Mouse (Mus musculus): ENCODE measurements at regions not wholly inside any gene's neighbourhood (a gene's known extent, or its start where the extent isn't known, plus 50 kb on each side); places are given as distances from the start of the nearest gene placed in this dataset.
A peak's percentile ranks its signal among the peaks of the same experiment; 100 is the strongest.
"Not testable (repeated sequence)": the region's sequence is repeated elsewhere in the genome, so short reads cannot be mapped to it uniquely, and the experiment has no call there.

DNA sequence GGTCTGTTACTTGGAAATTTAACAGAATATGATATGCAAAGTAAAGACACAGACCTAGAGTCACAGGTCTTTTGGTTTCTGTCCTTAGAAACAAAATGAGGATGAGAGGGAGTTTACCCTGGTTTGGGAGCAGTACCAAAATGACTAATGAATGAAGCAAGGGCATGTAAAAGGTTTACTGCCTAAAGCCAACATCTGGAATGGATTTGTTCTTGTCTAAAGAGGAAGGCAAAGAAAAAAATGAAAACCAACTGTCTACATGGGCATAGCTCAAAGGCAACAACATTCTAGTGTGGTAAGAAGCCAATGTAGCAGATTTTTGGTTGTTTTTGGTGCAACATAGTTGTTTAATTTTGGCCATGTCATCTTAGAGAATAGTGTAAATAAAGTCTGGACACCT lies 203.5 kb upstream of the Diaph2 start:
- no peaks in the 10 kb centered on the region for H3K36me3 ChIP-seq (ENCODE audit: insufficient read depth, low read length)
- no peak overlapping the region for H3K4me2 ChIP-seq (ENCODE audit: low read depth, low read length, poor library complexity, severe bottlenecking)
- ATAC-seq (ENCODE audit: low FRiP score) (no peak), DNase-seq (ENCODE audit: low spot score) (no peak)
- H3K27me3 ChIP-seq (ENCODE audit: insufficient read depth, low read length) = no peaks in the 10 kb centered on the region
- H3K4me3 ChIP-seq (ENCODE audit: low read depth, low read length) = no peak overlapping the region
- H3K27ac ChIP-seq (ENCODE audit: low read depth, low read length) = no peak overlapping the region
- no peaks in the 10 kb centered on the region for H3K9me3 ChIP-seq (ENCODE audit: low read length)
- no peaks in the 10 kb centered on the region for H3K4me1 ChIP-seq (ENCODE audit: insufficient read depth, low read length)
- H3K9ac ChIP-seq (replicated peaks; ENCODE audit: low read length, poor library complexity, severe bottlenecking) = no peak overlapping the region
- TF ChIP-seq CTCF (IDR thresholded peaks at IDR 0.05) = no peak

DNA sequence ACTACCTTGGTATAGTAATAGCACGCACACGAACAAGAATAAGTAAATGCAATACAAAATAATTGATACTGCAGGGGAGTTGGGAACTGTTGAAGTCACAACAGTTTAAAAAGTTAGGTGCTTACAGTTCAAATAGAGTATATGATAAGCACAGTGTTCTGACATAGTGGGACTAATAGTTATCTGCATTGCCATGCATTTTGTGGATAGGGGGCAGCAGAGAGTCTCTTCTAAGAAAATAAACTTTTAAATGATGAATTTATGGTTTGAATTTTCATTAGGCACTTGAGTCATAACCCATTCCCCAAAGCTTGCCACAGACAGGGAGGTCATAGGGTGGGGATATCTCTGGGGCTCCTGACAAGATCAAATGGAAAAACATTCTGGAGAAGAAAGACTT lies 201.9 kb upstream of the Diaph2 start:
- Histone ChIP-seq H3K27me3 (ENCODE audit: insufficient read depth, low read length) (no peaks in the 10 kb centered on the region), H3K36me3 (ENCODE audit: insufficient read depth, low read length) (no peaks in the 10 kb centered on the region), H3K9me3 (ENCODE audit: low read length) (no peaks in the 10 kb centered on the region), H3K4me2 (ENCODE audit: low read depth, low read length, poor library complexity, severe bottlenecking) (no peak overlapping the region), H3K27ac (ENCODE audit: low read depth, low read length) (no peak overlapping the region), H3K4me1 (ENCODE audit: insufficient read depth, low read length) (no peaks in the 10 kb centered on the region), H3K4me3 (ENCODE audit: low read depth, low read length) (no peak overlapping the region), H3K9ac (replicated peaks; ENCODE audit: low read length, poor library complexity, severe bottlenecking) (no peak overlapping the region)
- TF ChIP-seq CTCF (IDR thresholded peaks at IDR 0.05) = 0 out of 2 replicates have a peak, but pooled peaks have one; percentile 15
- 82% methylated on average over 2 of the region's 2 CpGs for WGBS
- DNase-seq (ENCODE audit: low spot score) = no peak
- no peak for ATAC-seq (ENCODE audit: low FRiP score)

DNA sequence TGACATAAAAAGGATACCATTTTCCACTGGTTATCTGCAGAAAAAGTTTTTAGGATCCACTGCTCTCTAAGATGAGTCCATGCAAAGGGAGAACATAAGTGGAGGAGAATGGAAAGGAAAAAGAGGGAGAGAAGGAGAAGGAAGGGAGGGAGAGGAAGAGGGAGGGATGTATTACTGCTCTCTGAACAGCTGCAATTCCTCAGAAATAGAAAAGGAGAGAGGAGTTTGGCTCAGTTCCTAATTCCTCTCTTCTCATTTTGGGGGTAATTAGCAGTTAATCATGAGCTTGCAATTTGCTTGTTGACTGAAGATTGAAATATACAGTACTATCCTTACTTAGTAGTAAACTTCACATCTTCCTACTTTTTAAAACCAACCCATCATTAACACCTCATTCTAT lies 193.5 kb upstream of the Diaph2 start:
- no peak overlapping the region for H3K4me2 ChIP-seq (ENCODE audit: low read depth, low read length, poor library complexity, severe bottlenecking)
- no peaks in the 10 kb centered on the region for H3K4me1 ChIP-seq (ENCODE audit: insufficient read depth, low read length)
- no peaks in the 10 kb centered on the region for H3K9me3 ChIP-seq (ENCODE audit: low read length)
- H3K4me3 ChIP-seq (ENCODE audit: low read depth, low read length) = no peak overlapping the region
- H3K27ac ChIP-seq (ENCODE audit: low read depth, low read length) = no peak overlapping the region
- no peak for TF ChIP-seq CTCF (IDR thresholded peaks at IDR 0.05)
- no peak for DNase-seq (ENCODE audit: low spot score)
- H3K36me3 ChIP-seq (ENCODE audit: insufficient read depth, low read length) = no peaks in the 10 kb centered on the region
- H3K9ac ChIP-seq (replicated peaks; ENCODE audit: low read length, poor library complexity, severe bottlenecking) = no peak overlapping the region
- no peaks in the 10 kb centered on the region for H3K27me3 ChIP-seq (ENCODE audit: insufficient read depth, low read length)
- no peak for ATAC-seq (ENCODE audit: low FRiP score)

DNA sequence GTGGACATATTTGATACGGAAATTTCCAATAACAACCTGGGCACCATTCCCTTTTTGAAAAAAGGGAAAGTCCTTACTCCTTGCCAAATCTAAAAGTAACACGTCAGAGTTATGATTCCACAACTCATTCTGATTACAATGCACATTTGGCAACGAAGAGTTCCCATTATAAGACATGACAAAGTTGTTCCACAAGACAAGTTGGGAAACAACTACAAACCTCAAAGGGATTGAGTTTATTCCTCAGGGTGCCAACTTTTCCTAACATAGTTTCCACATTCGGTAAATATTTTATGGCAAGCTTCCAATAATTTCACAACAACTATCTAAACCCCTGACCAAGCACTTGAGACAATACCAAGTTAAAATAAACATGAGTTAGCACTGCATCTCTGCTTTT lies 150.1 kb upstream of the Diaph2 start:
- 85% methylated on average over 4 of the region's 4 CpGs for WGBS
- H3K27me3 ChIP-seq (ENCODE audit: insufficient read depth, low read length) = no peaks in the 10 kb centered on the region
- no peaks in the 10 kb centered on the region for H3K9me3 ChIP-seq (ENCODE audit: low read length)
- H3K36me3 ChIP-seq (ENCODE audit: insufficient read depth, low read length) = no peaks in the 10 kb centered on the region
- H3K4me1 ChIP-seq (ENCODE audit: insufficient read depth, low read length) = no peaks in the 10 kb centered on the region
- no peak overlapping the region for H3K4me3 ChIP-seq (ENCODE audit: low read depth, low read length)
- no peak overlapping the region for H3K4me2 ChIP-seq (ENCODE audit: low read depth, low read length, poor library complexity, severe bottlenecking)
- H3K9ac ChIP-seq (replicated peaks; ENCODE audit: low read length, poor library complexity, severe bottlenecking) = no peak overlapping the region
- DNase-seq (ENCODE audit: low spot score) (no peak), ATAC-seq (ENCODE audit: low FRiP score) (no peak)
- H3K27ac ChIP-seq (ENCODE audit: low read depth, low read length) = no peak overlapping the region
- TF ChIP-seq CTCF (IDR thresholded peaks at IDR 0.05) = no peak

DNA sequence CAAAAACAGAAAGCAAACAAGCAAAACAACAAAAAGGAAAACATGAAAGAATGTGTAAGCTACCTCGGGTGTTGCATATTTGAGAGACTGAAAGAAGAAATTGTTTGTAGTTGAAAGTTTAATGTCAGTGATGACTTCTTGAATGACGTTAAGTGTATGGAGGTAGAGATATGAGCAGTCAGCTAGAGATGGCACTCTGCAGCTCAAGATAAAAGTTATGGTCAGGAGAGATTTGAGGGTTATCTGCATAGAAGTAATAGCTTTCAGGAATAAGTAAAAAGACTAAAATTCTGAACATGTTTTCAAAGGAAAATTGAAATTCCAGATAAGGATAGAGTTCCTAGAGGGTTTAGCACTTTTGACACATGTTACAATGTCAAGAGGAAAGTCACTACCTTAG lies 141.7 kb upstream of the Diaph2 start:
- Histone ChIP-seq H3K4me1 (ENCODE audit: insufficient read depth, low read length) (no peaks in the 10 kb centered on the region), H3K4me2 (ENCODE audit: low read depth, low read length, poor library complexity, severe bottlenecking) (no peak overlapping the region), H3K27ac (ENCODE audit: low read depth, low read length) (no peak overlapping the region), H3K36me3 (ENCODE audit: insufficient read depth, low read length) (no peaks in the 10 kb centered on the region), H3K9me3 (ENCODE audit: low read length) (no peaks in the 10 kb centered on the region), H3K4me3 (ENCODE audit: low read depth, low read length) (no peak overlapping the region), H3K27me3 (ENCODE audit: insufficient read depth, low read length) (no peaks in the 10 kb centered on the region), H3K9ac (replicated peaks; ENCODE audit: low read length, poor library complexity, severe bottlenecking) (no peak overlapping the region)
- 67% methylated on average over 2 of the region's 2 CpGs for WGBS
- ATAC-seq (ENCODE audit: low FRiP score) (no peak), DNase-seq (ENCODE audit: low spot score) (no peak)
- TF ChIP-seq CTCF (IDR thresholded peaks at IDR 0.05) = no peak

DNA sequence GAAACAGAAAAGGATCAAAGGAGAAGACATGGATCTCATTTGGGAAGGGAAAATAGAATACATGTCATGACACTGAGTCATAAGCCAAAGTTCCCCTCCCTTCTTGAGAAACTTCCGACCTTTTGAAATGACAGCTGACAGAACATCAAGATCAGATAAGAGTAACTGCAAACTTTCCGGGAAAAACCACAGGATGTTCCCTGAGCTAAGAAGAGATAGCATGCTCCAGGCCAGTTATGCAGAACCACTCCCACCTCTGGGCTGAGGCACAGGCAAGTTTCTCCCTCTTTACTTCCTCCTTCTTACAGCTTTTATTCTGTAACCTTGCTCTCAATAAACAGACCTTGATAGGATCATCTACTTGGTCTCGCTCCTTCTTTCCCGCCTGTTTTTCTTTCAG lies 138.0 kb upstream of the Diaph2 start:
- H3K9ac ChIP-seq (replicated peaks; ENCODE audit: low read length, poor library complexity, severe bottlenecking); H3K9me3 ChIP-seq (ENCODE audit: low read length); H3K27me3 ChIP-seq (ENCODE audit: insufficient read depth, low read length); H3K4me1 ChIP-seq (ENCODE audit: insufficient read depth, low read length); DNase-seq (ENCODE audit: low spot score); H3K4me2 ChIP-seq (ENCODE audit: low read depth, low read length, poor library complexity, severe bottlenecking); H3K4me3 ChIP-seq (ENCODE audit: low read depth, low read length); ATAC-seq (ENCODE audit: low FRiP score); H3K27ac ChIP-seq (ENCODE audit: low read depth, low read length); H3K36me3 ChIP-seq (ENCODE audit: insufficient read depth, low read length): not testable (repeated sequence)
- WGBS = 96% methylated on average over 4 of the region's 4 CpGs

DNA sequence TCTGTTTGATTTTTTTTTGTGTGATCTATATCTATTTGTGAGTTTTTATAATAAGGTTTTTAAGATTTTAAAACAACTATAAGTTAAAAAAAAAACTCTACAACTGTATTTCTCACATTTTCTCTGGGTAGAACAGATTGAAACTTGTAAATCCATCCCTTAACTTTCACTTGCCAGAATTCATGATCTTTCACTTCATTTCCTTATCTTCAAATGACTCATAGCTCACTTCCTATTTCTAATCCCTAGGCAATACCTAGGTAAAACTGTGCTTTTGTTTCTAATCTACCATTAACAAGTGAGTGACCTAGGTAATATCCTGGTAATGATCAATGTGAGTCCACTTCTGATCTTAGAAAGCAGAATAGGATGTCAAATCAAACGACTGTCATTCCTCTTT lies 112.5 kb upstream of the Diaph2 start:
- H3K27me3 ChIP-seq (ENCODE audit: insufficient read depth, low read length) = no peaks in the 10 kb centered on the region
- no peak overlapping the region for H3K4me3 ChIP-seq (ENCODE audit: low read depth, low read length)
- TF ChIP-seq CTCF (IDR thresholded peaks at IDR 0.05) = no peak
- ATAC-seq (ENCODE audit: low FRiP score) = no peak
- H3K9ac ChIP-seq (replicated peaks; ENCODE audit: low read length, poor library complexity, severe bottlenecking) = no peak overlapping the region
- H3K9me3 ChIP-seq (ENCODE audit: low read length) = no peaks in the 10 kb centered on the region
- no peaks in the 10 kb centered on the region for H3K36me3 ChIP-seq (ENCODE audit: insufficient read depth, low read length)
- H3K4me2 ChIP-seq (ENCODE audit: low read depth, low read length, poor library complexity, severe bottlenecking) = no peak overlapping the region
- no peaks in the 10 kb centered on the region for H3K4me1 ChIP-seq (ENCODE audit: insufficient read depth, low read length)
- 43% methylated on average over 1 of the region's 1 CpGs for WGBS
- no peak for DNase-seq (ENCODE audit: low spot score)
- H3K27ac ChIP-seq (ENCODE audit: low read depth, low read length) = no peak overlapping the region

All from midbrain, postnatal 0 days (tissue).